Mouse (Mus musculus): ENCODE results near the gene Duxf3. TPM values are rescaled to one million over a fixed set of nuclear protein-coding genes. Genes with fewer than 3 reads are reported as not detected.
"Not testable (repeated sequence)": the region's sequence is repeated elsewhere in the genome, so short reads cannot be mapped to it uniquely, and the experiment has no call there.

The Duxf3 gene
- total RNA-seq (2021) = not detected

DNA sequence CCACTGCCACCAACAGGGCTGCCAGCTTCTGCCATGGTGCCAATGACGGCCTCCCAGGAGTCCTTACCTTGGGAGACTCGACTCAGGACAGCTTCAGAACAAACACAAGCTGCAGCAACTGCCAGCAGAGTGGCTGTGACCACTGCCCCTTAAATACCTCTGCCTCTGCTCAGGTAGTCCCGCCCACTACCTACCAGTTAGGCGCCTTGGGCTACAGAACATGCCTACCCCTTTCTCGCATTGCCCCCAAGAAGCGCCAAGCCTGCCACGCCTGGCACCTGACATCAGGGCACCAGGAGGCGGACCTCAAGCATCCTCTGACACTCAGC, at the start of gene Duxf3:
TSS of gene Duxf3 (minus strand) at position 35 of the 329 bp plus-strand sequence.
- not testable (repeated sequence) for DNase-seq (ENCODE audit: low spot score in 2 of 2)
- intact Hi-C loops (cut with DNase I) = loop anchor here (5.0 kb wide), 1 partner anchor 790 kb away; no protein-coding TSS in a partner anchor

DNA sequence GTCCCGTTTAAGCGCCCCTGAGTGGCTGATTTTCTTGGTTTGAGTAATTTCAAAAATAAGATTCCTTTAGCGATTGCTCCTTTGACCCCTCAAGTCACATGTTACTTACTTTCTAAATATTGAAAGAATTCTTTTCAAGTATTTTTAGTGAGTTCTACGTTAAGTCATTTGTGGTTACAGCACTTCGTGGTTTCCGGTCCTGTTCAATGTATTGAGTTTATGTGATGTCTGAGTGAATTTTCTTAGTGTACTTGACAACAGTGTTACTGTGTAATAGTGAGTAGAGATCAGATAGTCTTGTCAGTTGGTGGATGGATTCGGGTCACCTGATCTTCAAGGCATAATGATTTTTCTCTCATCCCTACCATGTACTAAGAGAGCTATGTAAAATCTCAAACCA, 49.8 kb upstream of the Duxf3 start:
- no peak for DNase-seq (ENCODE audit: low spot score in 2 of 2)
- intact Hi-C loops (cut with DNase I) = loop anchor here (10.0 kb wide), 1 partner anchor 777 kb away; no protein-coding TSS in a partner anchor

DNA sequence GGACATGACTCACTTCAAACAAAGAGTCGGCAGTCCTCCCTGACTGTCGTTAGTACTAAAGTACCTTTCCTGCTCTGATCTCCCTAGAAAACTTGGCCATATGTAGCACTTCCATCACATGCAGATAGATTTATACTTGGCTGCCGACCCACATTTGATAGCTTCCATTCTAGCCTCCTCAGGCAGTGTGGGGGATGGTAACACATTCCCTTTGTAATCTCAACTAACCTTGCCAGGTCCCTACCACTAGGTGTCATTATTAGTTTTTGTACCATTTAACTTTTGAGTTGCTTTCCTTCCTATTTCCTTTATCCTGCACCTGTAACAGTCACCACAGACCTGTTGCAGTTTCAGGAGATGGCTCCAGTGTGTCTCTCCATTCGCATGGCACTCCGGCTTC, 26.0 kb upstream of the Duxf3 start:
- intact Hi-C loops (cut with DNase I) = loop anchor here (10.0 kb wide), 1 partner anchor 514 kb away; no protein-coding TSS in a partner anchor
- DNase-seq (ENCODE audit: low spot score in 2 of 2) = no peak

DNA sequence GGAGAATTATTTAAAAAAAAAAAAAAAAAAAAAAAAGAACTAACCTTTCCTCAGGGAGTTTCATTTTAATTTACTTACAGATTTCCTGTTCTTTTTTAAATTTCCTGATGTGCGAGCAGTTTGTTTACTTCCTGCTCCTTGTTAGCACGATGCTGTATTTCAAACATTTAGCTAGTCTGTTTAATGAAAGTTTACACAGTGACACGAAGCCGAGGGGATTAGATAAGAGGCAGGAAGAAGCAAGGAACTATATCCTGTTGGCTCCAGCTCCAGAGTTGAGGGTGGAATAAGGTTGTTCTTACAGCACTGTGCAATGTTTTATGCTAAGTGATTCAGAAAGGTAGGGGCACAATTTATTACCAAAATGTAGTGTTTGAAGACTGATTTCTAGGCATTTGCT, 23.5 kb upstream of the Duxf3 start:
- intact Hi-C loops (cut with DNase I) = loop anchor here (10.0 kb wide), 1 partner anchor 511 kb away; no protein-coding TSS in a partner anchor
- DNase-seq (ENCODE audit: low spot score in 2 of 2) = no peak

DNA sequence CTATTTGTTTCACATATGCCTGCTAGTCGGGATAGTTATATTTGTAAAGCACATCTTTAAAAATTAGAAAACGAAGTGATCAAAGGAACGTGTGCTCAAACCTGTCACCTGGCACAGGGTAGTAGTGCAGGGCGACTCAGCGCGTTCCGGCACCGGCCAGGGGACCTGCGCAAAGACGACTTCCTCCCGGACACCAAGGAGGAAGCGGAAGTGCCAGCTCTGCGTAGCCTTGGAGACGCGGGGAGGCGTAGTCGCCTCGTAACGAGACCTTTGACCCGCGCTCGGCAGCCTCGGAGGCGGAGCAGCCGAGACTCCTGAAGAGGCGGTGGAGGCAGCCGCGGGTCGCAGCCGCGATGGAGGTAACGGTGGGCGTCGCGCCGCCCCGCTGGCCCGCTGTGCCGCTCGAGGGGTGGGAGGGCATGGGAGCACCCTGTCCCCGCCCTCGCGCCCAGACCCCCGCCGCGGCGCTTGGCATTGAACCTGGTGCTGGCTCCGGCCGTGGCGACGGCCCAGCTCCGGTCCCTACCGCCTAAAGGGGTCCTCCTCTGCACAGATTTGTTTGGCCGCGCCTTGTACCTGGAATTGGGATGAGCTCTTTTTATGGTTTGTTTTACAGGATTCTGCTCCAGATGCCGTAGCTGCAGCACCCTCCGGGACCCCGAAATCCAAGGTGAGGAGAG, 22.9 kb upstream of the Duxf3 start, which contains the start of gene Gcc2:
TSS of gene Gcc2 (plus strand) at position 285 of the 680 bp plus-strand sequence.
- DNase-seq (ENCODE audit: low spot score in 2 of 2) = peak; percentile 92 to 95
- intact Hi-C loops (cut with DNase I) = loop anchor here (10.0 kb wide), 1 partner anchor 511 kb away; no protein-coding TSS in a partner anchor

DNA sequence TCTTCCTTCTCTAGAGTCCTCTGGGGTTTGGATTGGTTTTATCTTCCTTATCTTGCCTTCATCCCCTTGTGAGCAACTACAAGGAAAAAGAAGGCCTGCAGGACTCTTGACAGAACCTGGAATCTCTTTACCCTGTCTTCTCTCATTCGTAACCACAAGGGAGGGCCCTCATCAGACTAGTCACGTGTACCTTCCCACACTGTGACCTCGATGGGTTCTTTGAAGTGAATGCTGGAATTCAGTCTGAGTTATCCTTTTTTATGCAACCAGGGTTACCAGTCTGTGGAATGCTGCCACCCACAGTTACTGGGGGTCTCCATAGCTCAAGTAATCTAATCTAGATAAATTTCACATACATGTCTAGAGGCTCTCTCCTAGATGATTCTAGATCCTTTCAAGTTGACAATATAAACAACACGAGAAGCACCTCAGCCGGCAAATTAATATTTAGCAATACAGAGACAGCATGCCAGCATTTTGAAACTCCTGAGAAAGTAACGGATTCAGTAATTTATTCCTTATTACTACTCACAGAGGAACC, 22.2 kb upstream of the Duxf3 start:
- intact Hi-C loops (cut with DNase I) = loop anchor here (10.0 kb wide), 1 partner anchor 510 kb away; no protein-coding TSS in a partner anchor
- no peak for DNase-seq (ENCODE audit: low spot score in 2 of 2)

DNA sequence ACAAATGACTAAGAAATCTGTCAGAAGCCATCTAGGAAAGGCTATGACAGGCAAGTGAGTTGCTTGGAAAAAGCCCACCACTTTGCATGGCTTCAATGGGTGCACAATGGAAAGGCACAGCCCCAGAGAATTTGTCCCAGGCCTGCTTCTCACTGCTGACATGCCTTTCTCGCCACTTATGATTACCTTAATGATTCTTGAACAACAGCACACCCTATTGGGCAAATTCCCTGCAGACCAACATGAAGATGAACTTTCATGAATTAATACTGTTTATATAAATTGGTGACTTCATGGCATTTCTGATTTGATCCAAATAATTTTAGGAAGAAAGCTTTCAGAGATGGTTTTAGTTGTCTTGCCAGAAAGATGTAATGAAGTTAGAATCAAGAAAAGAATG, 17.1 kb upstream of the Duxf3 start:
- DNase-seq (ENCODE audit: low spot score in 2 of 2) = no peak
- intact Hi-C loops (cut with DNase I) = no loop called here

DNA sequence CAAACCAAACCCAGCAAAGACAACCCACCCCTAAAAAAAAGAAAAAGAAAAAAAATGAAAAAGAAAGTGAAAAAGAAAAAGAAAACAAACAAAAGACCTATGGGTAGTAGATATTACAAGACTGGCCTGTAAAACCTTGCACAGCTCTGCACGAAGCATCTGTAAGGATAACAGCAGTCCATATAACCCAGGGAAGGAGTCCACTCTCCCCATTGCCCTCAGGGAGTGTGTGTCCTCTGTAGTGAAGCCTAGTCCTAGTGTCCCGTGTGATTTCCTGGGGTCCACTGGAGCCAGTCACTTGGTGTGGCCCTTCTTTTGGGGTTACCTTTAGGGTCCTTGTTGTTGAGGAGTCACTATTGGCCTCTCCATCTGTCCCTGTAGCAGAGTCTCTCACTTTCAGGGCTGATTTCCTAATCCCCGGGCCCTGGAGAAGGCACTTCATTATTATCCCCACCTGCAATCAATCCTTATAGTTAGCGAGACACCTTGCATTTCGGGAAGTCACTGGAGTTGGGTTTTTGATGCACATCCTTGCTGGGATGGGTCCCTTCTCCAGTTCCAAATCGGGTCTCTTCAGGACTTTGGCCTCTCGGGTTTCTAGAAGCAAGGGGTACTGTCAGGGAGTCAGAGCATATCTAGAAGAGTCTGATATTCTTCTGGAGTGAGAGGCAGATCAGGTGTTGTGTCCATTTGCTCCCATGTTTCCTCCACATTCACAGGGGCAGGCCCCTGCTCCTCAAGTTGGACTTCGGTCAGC, 6.7 kb upstream of the Duxf3 start:
- peak in 1 of 2 experiments; percentile 50 for DNase-seq (ENCODE audit: low spot score in 2 of 2)
- intact Hi-C loops (cut with DNase I) = not testable (repeated sequence)

DNA sequence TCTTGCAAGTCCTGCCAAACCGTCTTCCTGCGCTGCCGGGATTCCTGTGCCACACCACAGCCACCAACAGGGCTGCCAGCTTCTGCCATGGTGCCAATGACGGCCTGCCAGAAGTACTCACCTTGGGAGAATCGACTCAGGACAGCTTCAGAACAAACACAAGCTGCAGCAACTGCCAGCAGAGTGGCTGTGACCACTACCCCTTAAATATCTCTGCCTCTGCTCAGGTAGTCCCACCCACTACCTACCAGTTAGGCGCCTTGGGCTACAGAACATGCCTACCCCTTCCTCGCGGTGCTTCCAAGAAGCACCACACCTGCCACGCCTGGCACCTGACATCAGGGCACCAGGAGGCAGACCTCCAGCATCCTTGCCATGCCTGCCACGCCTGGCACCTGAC, 4.1 kb upstream of the Duxf3 start, which contains the start of gene Gm4981:
TSS of gene Gm4981 (minus strand) at position 89 of the 400 bp plus-strand sequence.
- DNase-seq (ENCODE audit: low spot score in 2 of 2) = no peak
- intact Hi-C loops (cut with DNase I) = no loop called here

DNA sequence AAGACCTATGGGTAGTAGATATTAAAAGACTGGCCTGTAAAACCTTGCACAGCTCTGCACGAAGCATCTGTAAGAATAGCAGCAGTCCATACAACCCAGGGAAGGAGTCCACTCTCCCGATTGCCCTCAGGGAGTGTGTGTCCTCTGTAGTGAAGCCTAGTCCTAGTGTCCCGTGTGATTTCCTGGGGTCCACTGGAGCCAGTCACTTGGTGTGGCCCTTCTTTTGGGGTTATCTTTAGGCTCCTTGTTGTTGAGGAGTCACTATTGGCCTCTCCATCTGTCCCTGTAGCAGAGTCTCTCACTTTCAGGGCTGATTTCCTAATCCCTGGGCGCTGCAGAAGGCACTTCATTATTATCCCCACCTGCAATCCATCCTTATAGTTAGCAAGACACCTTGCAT, 2.5 kb upstream of the Duxf3 start:
- intact Hi-C loops (cut with DNase I) = loop anchor here (5.0 kb wide), 1 partner anchor 793 kb away; no protein-coding TSS in a partner anchor
- not testable (repeated sequence) for DNase-seq (ENCODE audit: low spot score in 2 of 2)

DNA sequence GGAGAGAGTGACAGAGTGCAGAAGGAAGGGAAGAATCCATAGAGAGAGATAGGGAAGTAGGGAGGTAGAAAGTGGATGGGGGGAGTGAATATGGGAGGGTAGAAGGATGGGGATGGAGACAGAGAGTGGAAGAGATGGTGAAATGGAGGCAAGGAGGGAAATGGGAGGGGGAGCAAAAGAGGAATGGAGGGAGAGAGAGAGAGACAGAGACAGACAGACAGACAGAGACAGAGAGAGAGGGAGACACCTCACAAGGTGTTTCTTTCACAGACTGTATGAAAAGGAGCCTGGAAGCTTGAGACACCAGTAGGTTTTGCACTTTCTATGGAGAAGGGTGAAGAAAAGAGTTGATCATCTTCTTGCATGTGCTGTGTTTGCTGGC, 1.3 kb upstream of the Duxf3 start:
- intact Hi-C loops (cut with DNase I) = loop anchor here (5.0 kb wide), 1 partner anchor 791 kb away; no protein-coding TSS in a partner anchor
- not testable (repeated sequence) for DNase-seq (ENCODE audit: low spot score in 2 of 2)

DNA sequence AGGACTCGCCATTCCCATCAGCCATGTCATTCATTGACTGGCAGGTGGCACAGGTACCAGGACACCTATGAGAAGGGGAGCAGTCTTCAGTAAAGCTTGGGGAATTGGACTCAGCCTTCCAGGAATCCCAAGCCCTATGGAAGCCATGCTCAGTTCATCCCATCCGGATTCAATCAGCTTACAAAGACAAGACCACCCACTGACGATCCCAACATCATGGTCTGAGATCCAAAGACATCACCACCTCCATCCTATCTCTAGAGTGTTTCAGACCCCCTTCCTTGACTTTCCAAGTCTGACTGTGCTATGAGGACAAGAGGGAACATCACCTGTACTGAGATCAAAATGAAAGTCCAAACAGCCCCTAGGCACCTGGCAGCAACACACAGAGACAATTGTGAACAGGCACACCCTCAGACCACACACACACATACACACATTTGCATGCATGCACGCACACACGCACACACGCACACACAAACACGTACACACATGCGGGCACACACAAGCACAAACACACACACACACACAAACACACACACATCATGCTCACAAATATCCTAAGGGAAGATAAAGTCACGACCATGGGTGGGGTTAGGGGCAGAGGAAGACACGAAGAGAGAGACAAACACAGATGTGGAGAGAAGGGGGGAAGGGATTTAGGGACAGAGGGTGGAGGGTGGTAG, 722 bp upstream of the Duxf3 start:
- intact Hi-C loops (cut with DNase I) = loop anchor here (5.0 kb wide), 1 partner anchor 791 kb away; no protein-coding TSS in a partner anchor
- not testable (repeated sequence) for DNase-seq (ENCODE audit: low spot score in 2 of 2)

DNA sequence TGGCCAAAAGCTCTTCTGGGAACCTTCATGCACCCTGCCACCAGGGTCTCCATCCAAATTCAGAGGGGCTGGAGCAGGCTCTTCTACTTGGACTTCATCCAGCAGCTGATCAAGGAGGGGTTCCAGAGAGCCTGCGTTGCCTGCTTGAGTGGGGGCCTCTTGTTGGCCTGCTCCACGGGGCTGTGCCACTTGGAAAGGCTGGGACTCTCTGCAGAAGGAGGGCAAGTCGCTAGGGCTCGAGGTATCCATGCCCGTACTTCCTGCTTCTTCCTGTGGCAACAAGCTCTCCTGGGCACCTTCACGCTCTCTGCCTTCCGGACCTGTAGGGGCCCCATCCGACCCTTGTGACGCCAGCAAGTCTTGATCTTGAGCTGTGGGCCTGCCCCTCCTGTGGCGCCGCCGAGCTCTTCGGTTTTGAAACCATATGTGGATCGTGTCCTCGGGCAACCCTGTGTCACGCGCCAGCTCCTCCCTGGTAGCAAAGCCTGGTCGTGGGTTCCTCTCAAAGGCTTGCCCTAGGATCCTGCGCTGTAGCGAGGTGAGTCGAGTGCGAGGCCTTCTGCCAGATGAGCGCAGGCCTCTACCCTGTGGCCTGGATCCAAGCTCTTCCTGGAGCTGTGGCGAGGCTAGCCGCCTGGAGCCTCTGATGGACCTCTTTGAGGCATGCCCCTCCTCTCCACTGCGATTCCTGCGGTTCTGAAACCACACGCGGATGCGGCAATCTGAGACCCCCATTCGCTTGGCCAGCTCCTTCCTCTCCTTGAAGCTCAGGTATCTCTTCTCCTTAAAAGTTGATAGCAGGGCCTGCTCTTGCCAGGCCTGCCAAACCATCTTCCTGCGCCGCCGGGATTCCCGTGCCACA, 465 bp downstream of the Duxf3 start:
- DNase-seq (ENCODE audit: low spot score in 2 of 2) = peak; percentile 65
- intact Hi-C loops (cut with DNase I) = loop anchor here (5.0 kb wide), 1 partner anchor 790 kb away; no protein-coding TSS in a partner anchor

DNA sequence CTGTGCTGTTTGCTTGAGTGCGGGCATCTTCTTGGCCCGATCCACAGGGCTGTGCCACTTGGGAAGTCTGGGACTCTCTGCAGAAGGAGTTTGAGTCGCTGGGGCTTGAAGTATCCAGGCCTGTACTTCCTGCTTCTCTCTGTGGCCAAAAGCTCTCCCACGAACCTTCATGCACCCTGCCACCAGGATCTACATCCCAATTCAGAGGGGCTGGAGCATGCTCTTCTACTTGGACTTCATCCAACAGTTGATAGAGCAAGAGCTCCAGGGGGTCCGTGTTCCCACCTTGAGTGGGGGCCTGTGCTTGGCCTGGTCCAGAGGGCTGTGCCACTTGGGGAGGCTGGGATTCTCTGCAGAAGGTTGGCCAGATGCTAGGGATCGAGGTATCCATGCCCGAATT, 1.4 kb downstream of the Duxf3 start:
- peak in 1 of 2 experiments; percentile 60 for DNase-seq (ENCODE audit: low spot score in 2 of 2)
- intact Hi-C loops (cut with DNase I) = loop anchor here (5.0 kb wide), 1 partner anchor 789 kb away; no protein-coding TSS in a partner anchor

DNA sequence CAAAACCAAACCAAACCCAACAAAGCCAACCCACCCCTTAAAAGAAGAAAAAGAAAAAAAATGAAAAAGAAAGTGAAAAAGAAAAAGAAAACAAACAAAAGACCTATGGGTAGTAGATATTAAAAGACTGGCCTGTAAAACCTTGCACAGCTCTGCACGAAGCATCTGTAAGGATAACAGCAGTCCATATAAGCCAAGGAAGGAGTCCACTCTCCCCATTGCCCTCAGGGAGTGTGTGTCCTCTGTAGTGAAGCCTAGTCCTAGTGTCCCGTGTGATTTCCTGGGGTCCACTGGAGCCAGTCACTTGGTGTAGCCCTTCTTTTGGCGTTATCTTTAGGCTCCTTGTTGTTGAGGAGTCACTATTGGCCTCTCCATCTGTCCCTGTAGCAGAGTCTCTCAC, 2.5 kb downstream of the Duxf3 start:
- not testable (repeated sequence) for DNase-seq (ENCODE audit: low spot score in 2 of 2)
- intact Hi-C loops (cut with DNase I) = loop anchor here (5.0 kb wide), 1 partner anchor 788 kb away; no protein-coding TSS in a partner anchor

DNA sequence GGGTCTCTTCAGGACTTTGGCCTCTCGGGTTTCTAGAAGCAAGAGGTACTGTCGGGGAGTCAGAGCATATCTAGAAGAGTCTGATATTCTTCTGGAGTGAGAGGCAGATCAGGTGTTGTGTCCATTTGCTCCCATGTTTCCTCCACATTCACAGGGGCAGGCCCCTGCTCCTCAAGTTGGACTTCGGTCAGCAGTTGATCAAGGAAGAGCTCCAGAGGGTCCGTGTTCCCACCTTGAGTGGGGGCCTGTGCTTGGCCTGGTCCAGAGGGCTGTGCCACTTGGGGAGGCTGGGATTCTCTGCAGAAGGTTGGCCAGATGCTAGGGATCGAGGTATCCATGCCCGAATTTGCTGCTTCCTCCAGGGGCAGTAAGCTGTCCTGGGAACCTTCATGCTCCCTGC, 4.7 kb downstream of the Duxf3 start:
- DNase-seq (ENCODE audit: low spot score in 2 of 2); intact Hi-C loops (cut with DNase I): not testable (repeated sequence)

DNA sequence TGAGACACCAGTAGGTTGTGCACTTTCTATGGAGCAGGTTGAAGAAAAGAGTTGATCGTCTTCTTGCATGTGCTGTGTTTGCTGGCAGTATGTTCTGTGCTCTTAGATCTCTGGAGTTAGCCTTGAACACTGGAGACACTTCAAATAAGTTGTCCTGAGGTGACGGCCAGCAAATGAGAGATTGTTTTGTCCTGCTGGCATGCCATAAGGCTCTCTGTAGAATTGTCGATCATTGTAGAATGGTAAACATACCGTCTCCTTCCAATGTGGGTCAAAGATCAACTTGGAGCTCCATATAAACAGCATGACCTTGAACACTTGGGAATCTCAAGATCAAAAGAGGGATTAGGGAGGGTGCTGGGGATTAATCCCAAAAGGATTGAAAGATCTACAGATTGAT, 6.1 kb downstream of the Duxf3 start:
- DNase-seq (ENCODE audit: low spot score in 2 of 2); intact Hi-C loops (cut with DNase I): not testable (repeated sequence)
